Mouse (Mus musculus): ENCODE measurements around the gene Dgcr6. TPM values are rescaled to one million over a fixed set of nuclear protein-coding genes. Genes with fewer than 3 reads are reported as not detected.
A peak's percentile ranks its signal among the peaks of the same experiment; 100 is the strongest.

Dgcr6 gene
- polyA plus RNA-seq, 1 experiment from 2014 or later = 67.4 TPM

GRCm38 (mm10) chr16:18075201-18075600, 22.5 kb downstream of the Dgcr6 start:
- Histone ChIP-seq H3K9me3 (replicated peaks; ENCODE audit: control insufficient read depth, low read length) (no peaks in the 10 kb centered on the region), H3K36me3 (ENCODE audit: control insufficient read depth, insufficient read depth) (peaks cover 3% of the 10 kb centered on the region; the same call in 1 of the 2 replicates), H3K4me1 (ENCODE audit: control insufficient read depth, insufficient read depth, low read length) (peaks cover 3% of the 10 kb centered on the region; the same call in 1 of the 2 replicates), H3K4me3 (ENCODE audit: low read length) (no peak overlapping the region), H3K27me3 (ENCODE audit: control insufficient read depth, insufficient read depth, low read length) (no peaks in the 10 kb centered on the region), H3K4me2 (ENCODE audit: low read depth, low read length) (no peak overlapping the region), H3K27ac (ENCODE audit: low read length) (no peak overlapping the region), H3K9ac (ENCODE audit: low read length) (no peak overlapping the region)
- no peak for ATAC-seq (replicated peaks; ENCODE audit: extremely low read depth, insufficient read depth, low FRiP score)
- 45% methylated on average over 3 of the region's 3 CpGs for WGBS

- Histone ChIP-seq H3K4me2 (ENCODE audit: low read depth, low read length) (no peak overlapping the region), H3K4me3 (ENCODE audit: low read length) (no peak overlapping the region), H3K36me3 (ENCODE audit: control insufficient read depth, insufficient read depth) (no peaks in the 10 kb centered on the region), H3K4me1 (ENCODE audit: control insufficient read depth, insufficient read depth, low read length) (peaks cover 1% of the 10 kb centered on the region; the same call in 1 of the 2 replicates), H3K27me3 (ENCODE audit: control insufficient read depth, insufficient read depth, low read length) (no peaks in the 10 kb centered on the region), H3K9me3 (replicated peaks; ENCODE audit: control insufficient read depth, low read length) (no peaks in the 10 kb centered on the region), H3K27ac (ENCODE audit: low read length) (no peak overlapping the region), H3K9ac (ENCODE audit: low read length) (no peak overlapping the region)
- WGBS = 85% methylated on average over 5 of the region's 5 CpGs
- no peak for ATAC-seq (replicated peaks; ENCODE audit: extremely low read depth, insufficient read depth, low FRiP score)
Observed at GRCm38 (mm10) chr16:18078314-18079015, 25.8 kb downstream of the Dgcr6 start.

GRCm38 (mm10) chr16:18079300-18079699, 26.6 kb downstream of the Dgcr6 start:
- H3K4me2 ChIP-seq (ENCODE audit: low read depth, low read length) = no peak overlapping the region
- H3K4me1 ChIP-seq (ENCODE audit: control insufficient read depth, insufficient read depth, low read length) = no peaks in the 10 kb centered on the region
- no peak overlapping the region for H3K4me3 ChIP-seq (ENCODE audit: low read length)
- 83% methylated on average over 2 of the region's 2 CpGs for WGBS
- H3K36me3 ChIP-seq (ENCODE audit: control insufficient read depth, insufficient read depth) = no peaks in the 10 kb centered on the region
- no peak for ATAC-seq (replicated peaks; ENCODE audit: extremely low read depth, insufficient read depth, low FRiP score)
- no peak overlapping the region for H3K9ac ChIP-seq (ENCODE audit: low read length)
- no peak overlapping the region for H3K27ac ChIP-seq (ENCODE audit: low read length)
- no peaks in the 10 kb centered on the region for H3K9me3 ChIP-seq (replicated peaks; ENCODE audit: control insufficient read depth, low read length)
- no peaks in the 10 kb centered on the region for H3K27me3 ChIP-seq (ENCODE audit: control insufficient read depth, insufficient read depth, low read length)

- Histone ChIP-seq H3K9ac (ENCODE audit: low read length) (no peak overlapping the region), H3K27ac (ENCODE audit: low read length) (no peak overlapping the region), H3K36me3 (ENCODE audit: control insufficient read depth, insufficient read depth) (no peaks in the 10 kb centered on the region), H3K4me3 (ENCODE audit: low read length) (no peak overlapping the region), H3K27me3 (ENCODE audit: control insufficient read depth, insufficient read depth, low read length) (no peaks in the 10 kb centered on the region), H3K4me2 (ENCODE audit: low read depth, low read length) (no peak overlapping the region), H3K9me3 (replicated peaks; ENCODE audit: control insufficient read depth, low read length) (no peaks in the 10 kb centered on the region), H3K4me1 (ENCODE audit: control insufficient read depth, insufficient read depth, low read length) (no peaks in the 10 kb centered on the region)
- 0 out of 2 replicates have a peak, but pooled peaks have one; percentile 5 for ATAC-seq (replicated peaks; ENCODE audit: extremely low read depth, insufficient read depth, low FRiP score)
- WGBS = 80% methylated on average over 7 of the region's 7 CpGs
Observed at GRCm38 (mm10) chr16:18080171-18080570, 27.5 kb downstream of the Dgcr6 start.

GRCm38 (mm10) chr16:18081149-18081827, 28.6 kb downstream of the Dgcr6 start:
- no peaks in the 10 kb centered on the region for H3K27me3 ChIP-seq (ENCODE audit: control insufficient read depth, insufficient read depth, low read length)
- no peak overlapping the region for H3K4me2 ChIP-seq (ENCODE audit: low read depth, low read length)
- no peak overlapping the region for H3K27ac ChIP-seq (ENCODE audit: low read length)
- no peak overlapping the region for H3K4me3 ChIP-seq (ENCODE audit: low read length)
- no peak overlapping the region for H3K9ac ChIP-seq (ENCODE audit: low read length)
- no peak for ATAC-seq (replicated peaks; ENCODE audit: extremely low read depth, insufficient read depth, low FRiP score)
- no peaks in the 10 kb centered on the region for H3K9me3 ChIP-seq (replicated peaks; ENCODE audit: control insufficient read depth, low read length)
- no peaks in the 10 kb centered on the region for H3K36me3 ChIP-seq (ENCODE audit: control insufficient read depth, insufficient read depth)
- no peaks in the 10 kb centered on the region for H3K4me1 ChIP-seq (ENCODE audit: control insufficient read depth, insufficient read depth, low read length)
- WGBS = 74% methylated on average over 10 of the region's 10 CpGs

GRCm38 (mm10) chr16:18082291-18082690, 29.6 kb downstream of the Dgcr6 start:
- H3K4me2 ChIP-seq (ENCODE audit: low read depth, low read length) = no peak overlapping the region
- H3K9ac ChIP-seq (ENCODE audit: low read length) = no peak overlapping the region
- whole genome bisulfite sequencing = 71% methylated on average over 1 of the region's 1 CpGs
- no peaks in the 10 kb centered on the region for H3K4me1 ChIP-seq (ENCODE audit: control insufficient read depth, insufficient read depth, low read length)
- no peaks in the 10 kb centered on the region for H3K9me3 ChIP-seq (replicated peaks; ENCODE audit: control insufficient read depth, low read length)
- H3K36me3 ChIP-seq (ENCODE audit: control insufficient read depth, insufficient read depth) = no peaks in the 10 kb centered on the region
- H3K27me3 ChIP-seq (ENCODE audit: control insufficient read depth, insufficient read depth, low read length) = no peaks in the 10 kb centered on the region
- no peak overlapping the region for H3K4me3 ChIP-seq (ENCODE audit: low read length)
- no peak for ATAC-seq (replicated peaks; ENCODE audit: extremely low read depth, insufficient read depth, low FRiP score)
- no peak overlapping the region for H3K27ac ChIP-seq (ENCODE audit: low read length)

GRCm38 (mm10) chr16:18083231-18083951, 30.7 kb downstream of the Dgcr6 start:
- Histone ChIP-seq H3K9me3 (replicated peaks; ENCODE audit: control insufficient read depth, low read length) (no peaks in the 10 kb centered on the region), H3K36me3 (ENCODE audit: control insufficient read depth, insufficient read depth) (no peaks in the 10 kb centered on the region), H3K27me3 (ENCODE audit: control insufficient read depth, insufficient read depth, low read length) (peaks cover 2% of the 10 kb centered on the region; the same call in 1 of the 2 replicates), H3K4me3 (ENCODE audit: low read length) (no peak overlapping the region), H3K9ac (ENCODE audit: low read length) (no peak overlapping the region), H3K27ac (ENCODE audit: low read length) (no peak overlapping the region), H3K4me2 (ENCODE audit: low read depth, low read length) (no peak overlapping the region), H3K4me1 (ENCODE audit: control insufficient read depth, insufficient read depth, low read length) (peaks cover 4% of the 10 kb centered on the region; the same call in 1 of the 2 replicates)
- ATAC-seq (replicated peaks; ENCODE audit: extremely low read depth, insufficient read depth, low FRiP score) = no peak
- 83% methylated on average over 18 of the region's 18 CpGs for WGBS

- H3K36me3 ChIP-seq (ENCODE audit: control insufficient read depth, insufficient read depth) = no peaks in the 10 kb centered on the region
- H3K27me3 ChIP-seq (ENCODE audit: control insufficient read depth, insufficient read depth, low read length) = peaks cover 2% of the 10 kb centered on the region; the same call in 1 of the 2 replicates
- H3K4me3 ChIP-seq (ENCODE audit: low read length) = no peak overlapping the region
- no peak for ATAC-seq (replicated peaks; ENCODE audit: extremely low read depth, insufficient read depth, low FRiP score)
- H3K9me3 ChIP-seq (replicated peaks; ENCODE audit: control insufficient read depth, low read length) = no peaks in the 10 kb centered on the region
- H3K4me2 ChIP-seq (ENCODE audit: low read depth, low read length) = no peak overlapping the region
- no peak overlapping the region for H3K9ac ChIP-seq (ENCODE audit: low read length)
- 87% methylated on average over 7 of the region's 7 CpGs for WGBS
- H3K4me1 ChIP-seq (ENCODE audit: control insufficient read depth, insufficient read depth, low read length) = peaks cover 5% of the 10 kb centered on the region; the same call in 1 of the 2 replicates
- H3K27ac ChIP-seq (ENCODE audit: low read length) = no peak overlapping the region
Observed at GRCm38 (mm10) chr16:18084262-18084661, 31.6 kb downstream of the Dgcr6 start.

Measured in heart, embryonic 16.5 days (tissue).